Mouse (Mus musculus) neural tube, embryonic 15.5 days (tissue): ENCODE measurements around the gene Phactr3. TPM values are rescaled to one million over a fixed set of nuclear protein-coding genes. Genes with fewer than 3 reads are reported as not detected.

Experiments used
- ATAC-seq: fragments of 200-750 bp; cut with Nextera tagmentation; 2 replicates; pipeline ENCODE4 v1.8.0; 2017; ENCODE audit warnings: mild to moderate bottlenecking, moderate TSS enrichment, moderate library complexity; ENCODE audit not compliant: low FRiP score
- H3K27ac ChIP-seq: fragments of 300-500 bp; sonication (generic); replicated peaks from 2 replicates; pipeline ENCODE4 v1.5.1; 2015; ENCODE audit warnings: mild to moderate bottlenecking, inconsistent platforms
- H3K27me3 ChIP-seq: fragments of 300-500 bp; sonication (generic); replicated peaks from 2 replicates; pipeline ENCODE4 v1.6.1; 2015; ENCODE audit warnings: inconsistent platforms
- H3K36me3 ChIP-seq: fragments of 300-500 bp; sonication (generic); 2 replicates; pipeline ENCODE4 v1.6.1; 2015; ENCODE audit warnings: inconsistent platforms
- H3K4me1 ChIP-seq: fragments of 300-500 bp; sonication (generic); 2 replicates; pipeline ENCODE4 v1.6.1; 2015; ENCODE audit warnings: inconsistent platforms
- H3K4me2 ChIP-seq: fragments of 300-500 bp; sonication (generic); 2 replicates; pipeline ENCODE4 v1.6.1; 2015; ENCODE audit warnings: inconsistent platforms, mild to moderate bottlenecking, moderate library complexity
- H3K4me3 ChIP-seq: fragments of 300-500 bp; sonication (generic); replicated peaks from 2 replicates; pipeline ENCODE4 v1.5.1; 2015; ENCODE audit warnings: mild to moderate bottlenecking, inconsistent platforms
- H3K9ac ChIP-seq: fragments of 300-500 bp; sonication (generic); replicated peaks from 2 replicates; pipeline ENCODE4 v1.6.1; 2015; ENCODE audit warnings: mild to moderate bottlenecking, inconsistent platforms
- H3K9me3 ChIP-seq: fragments of 300-500 bp; sonication (generic); replicated peaks from 2 replicates; pipeline ENCODE4 v1.6.1; 2016; ENCODE audit warnings: inconsistent platforms
- WGBS: fragments of 180-500 bp; shearing (Covaris S2); methylation state at CpG from one replicate; pipeline ENCODE4 v1.1.7; 2015; ENCODE audit warnings: mixed read lengths; 5-methylcytosine and 5-hydroxymethylcytosine counted together
- polyA plus RNA-seq: library from polyadenylated mRNA; unstranded; fragments of >200 nt; fragmentation: Nextera tagmentation; extraction: Ambion mirVana; gene quantifications from 2 replicates; pipeline ENCODE4 v1.2.1, GENCODE M21; 2015

The Phactr3 gene
- polyA plus RNA-seq, 1 experiment from 2014 or later = 57.2 TPM

GRCm38 (mm10) chr2:178240886-178241285 is 122.1 kb downstream of the Phactr3 start:
- Histone ChIP-seq H3K36me3 (no peaks in the 10 kb centered on the region), H3K4me2 (no peak overlapping the region), H3K9ac (no peak overlapping the region), H3K27me3 (no peaks in the 10 kb centered on the region), H3K27ac (no peak overlapping the region; the same call in 1 of the 2 replicates), H3K9me3 (no peaks in the 10 kb centered on the region), H3K4me1 (peaks cover 8% of the 10 kb centered on the region; the same call in 1 of the 2 replicates), H3K4me3 (no peak overlapping the region)
- WGBS = 57% methylated on average over 8 of the region's 8 CpGs
- ATAC-seq = no peak

- 38% methylated on average over 3 of the region's 3 CpGs for WGBS
- H3K4me2 ChIP-seq = no peak overlapping the region
- ATAC-seq = peak; percentile 36; the same call in 1 of the 2 replicates
Measured at GRCm38 (mm10) chr2:178241374-178241773, 122.6 kb downstream of the Phactr3 start.

GRCm38 (mm10) chr2:178242996-178243395 is 124.2 kb downstream of the Phactr3 start:
- no peaks in the 10 kb centered on the region for H3K36me3 ChIP-seq
- H3K4me1 ChIP-seq = peaks cover 6% of the 10 kb centered on the region; the same call in 1 of the 2 replicates
- H3K9ac ChIP-seq = no peak overlapping the region
- no peak for ATAC-seq
- no peak overlapping the region for H3K4me2 ChIP-seq
- WGBS = 78% methylated on average over 3 of the region's 3 CpGs
- no peaks in the 10 kb centered on the region for H3K9me3 ChIP-seq
- no peak overlapping the region for H3K27ac ChIP-seq
- H3K4me3 ChIP-seq = no peak overlapping the region
- H3K27me3 ChIP-seq = no peaks in the 10 kb centered on the region

More at GRCm38 (mm10) chr2:178241374-178241773, 122.6 kb downstream of the Phactr3 start:
- Histone ChIP-seq H3K9me3 (no peaks in the 10 kb centered on the region), H3K27me3 (no peaks in the 10 kb centered on the region), H3K36me3 (no peaks in the 10 kb centered on the region), H3K4me1 (peaks cover 8% of the 10 kb centered on the region; the same call in 1 of the 2 replicates), H3K4me3 (no peak overlapping the region), H3K9ac (no peak overlapping the region), H3K27ac (no peak overlapping the region; the same call in 1 of the 2 replicates)

GRCm38 (mm10) chr2:178244866-178245265 is 126.1 kb downstream of the Phactr3 start:
- H3K4me1 ChIP-seq = peaks cover 6% of the 10 kb centered on the region; the same call in 1 of the 2 replicates
- H3K9ac ChIP-seq = no peak overlapping the region
- H3K27me3 ChIP-seq = no peaks in the 10 kb centered on the region
- no peak overlapping the region for H3K27ac ChIP-seq
- no peak overlapping the region for H3K4me3 ChIP-seq
- no peaks in the 10 kb centered on the region for H3K9me3 ChIP-seq
- no peak overlapping the region for H3K4me2 ChIP-seq
- H3K36me3 ChIP-seq = no peaks in the 10 kb centered on the region
- 93% methylated on average over 1 of the region's 1 CpGs for WGBS
- ATAC-seq = no peak

GRCm38 (mm10) chr2:178245841-178246240 is 127.1 kb downstream of the Phactr3 start:
- Histone ChIP-seq H3K4me2 (no peak overlapping the region), H3K4me1 (peaks cover 6% of the 10 kb centered on the region; the same call in 1 of the 2 replicates), H3K27ac (no peak overlapping the region), H3K9me3 (no peaks in the 10 kb centered on the region), H3K9ac (no peak overlapping the region), H3K36me3 (no peaks in the 10 kb centered on the region), H3K27me3 (no peaks in the 10 kb centered on the region), H3K4me3 (no peak overlapping the region)
- no peak for ATAC-seq
- WGBS = 89% methylated on average over 5 of the region's 5 CpGs

GRCm38 (mm10) chr2:178246767-178247166 is 128.0 kb downstream of the Phactr3 start:
- Histone ChIP-seq H3K9me3 (no peaks in the 10 kb centered on the region), H3K4me3 (no peak overlapping the region), H3K27ac (no peak overlapping the region), H3K4me2 (no peak overlapping the region), H3K36me3 (no peaks in the 10 kb centered on the region), H3K4me1 (no peaks in the 10 kb centered on the region), H3K27me3 (no peaks in the 10 kb centered on the region), H3K9ac (no peak overlapping the region)
- no peak for ATAC-seq
- 52% methylated on average over 4 of the region's 4 CpGs for WGBS

- Histone ChIP-seq H3K9ac (no peak overlapping the region), H3K4me1 (no peaks in the 10 kb centered on the region), H3K4me2 (no peak overlapping the region), H3K36me3 (no peaks in the 10 kb centered on the region), H3K27me3 (no peaks in the 10 kb centered on the region), H3K9me3 (no peaks in the 10 kb centered on the region), H3K4me3 (no peak overlapping the region), H3K27ac (no peak overlapping the region)
- 79% methylated on average over 8 of the region's 8 CpGs for WGBS
- ATAC-seq = no peak
Measured at GRCm38 (mm10) chr2:178247274-178247673, 128.5 kb downstream of the Phactr3 start.

- Histone ChIP-seq H3K27ac (no peak overlapping the region), H3K27me3 (no peaks in the 10 kb centered on the region), H3K4me3 (no peak overlapping the region), H3K4me1 (peaks cover 11% of the 10 kb centered on the region), H3K4me2 (no peak overlapping the region), H3K9me3 (no peaks in the 10 kb centered on the region), H3K9ac (no peak overlapping the region), H3K36me3 (peaks cover 19% of the 10 kb centered on the region; the same call in 1 of the 2 replicates)
- WGBS = 0% methylated on average over 3 of the region's 3 CpGs
- ATAC-seq = peak; percentile 66; the same call in 1 of the 2 replicates
Measured at GRCm38 (mm10) chr2:178257117-178257825, 138.5 kb downstream of the Phactr3 start.

- Histone ChIP-seq H3K9me3 (no peaks in the 10 kb centered on the region), H3K9ac (no peak overlapping the region), H3K27me3 (no peaks in the 10 kb centered on the region), H3K4me2 (no peak overlapping the region), H3K27ac (no peak overlapping the region), H3K36me3 (peaks cover 19% of the 10 kb centered on the region; the same call in 1 of the 2 replicates), H3K4me3 (no peak overlapping the region), H3K4me1 (peaks cover 11% of the 10 kb centered on the region)
- WGBS = 28% methylated on average over 2 of the region's 2 CpGs
- ATAC-seq = no peak
Measured at GRCm38 (mm10) chr2:178257986-178258555, 139.3 kb downstream of the Phactr3 start.

GRCm38 (mm10) chr2:178263055-178263454 is 144.3 kb downstream of the Phactr3 start:
- Histone ChIP-seq H3K9ac (no peak overlapping the region), H3K36me3 (peaks cover 19% of the 10 kb centered on the region; the same call in 1 of the 2 replicates), H3K9me3 (no peaks in the 10 kb centered on the region), H3K4me1 (peaks cover 9% of the 10 kb centered on the region; the same call in 1 of the 2 replicates), H3K4me3 (no peak overlapping the region), H3K27ac (no peak overlapping the region), H3K4me2 (no peak overlapping the region), H3K27me3 (no peaks in the 10 kb centered on the region)
- WGBS = 82% methylated on average over 4 of the region's 4 CpGs
- ATAC-seq = no peak

- 5% methylated on average over 8 of the region's 8 CpGs for WGBS
- H3K36me3 ChIP-seq = peaks cover 19% of the 10 kb centered on the region; the same call in 1 of the 2 replicates
- peak; percentile 72; the same call in 1 of the 2 replicates for ATAC-seq
- H3K4me1 ChIP-seq = peaks cover 9% of the 10 kb centered on the region; the same call in 1 of the 2 replicates
- no peaks in the 10 kb centered on the region for H3K9me3 ChIP-seq
- H3K27me3 ChIP-seq = no peaks in the 10 kb centered on the region
- no peak overlapping the region for H3K27ac ChIP-seq
- no peak overlapping the region for H3K9ac ChIP-seq
- H3K4me3 ChIP-seq = no peak overlapping the region
- no peak overlapping the region for H3K4me2 ChIP-seq
Measured at GRCm38 (mm10) chr2:178264389-178264788, 145.6 kb downstream of the Phactr3 start.

- Histone ChIP-seq H3K27ac (no peak overlapping the region), H3K4me1 (peaks cover 9% of the 10 kb centered on the region; the same call in 1 of the 2 replicates), H3K36me3 (peaks cover 12% of the 10 kb centered on the region; the same call in 1 of the 2 replicates), H3K4me2 (no peak overlapping the region), H3K9me3 (no peaks in the 10 kb centered on the region), H3K27me3 (no peaks in the 10 kb centered on the region), H3K4me3 (no peak overlapping the region), H3K9ac (no peak overlapping the region)
- 16% methylated on average over 2 of the region's 2 CpGs for WGBS
- ATAC-seq = peak; percentile 32; the same call in 1 of the 2 replicates
Measured at GRCm38 (mm10) chr2:178265454-178265853, 146.7 kb downstream of the Phactr3 start.
